Mouse (Mus musculus) thymus, adult 2 months (tissue): ENCODE measurements around the gene Dock9.

ENCODE experiments used
- CTCF ChIP-seq: fragments of 200-500 bp; IDR thresholded peaks from 2 replicates; pipeline ENCODE4 v1.5.1; 2012; ENCODE audit warnings: mild to moderate bottlenecking, control low read depth, low read length, moderate library complexity, borderline replicate concordance; ENCODE audit not compliant: control insufficient read depth, poor library complexity, insufficient read depth; ENCODE audit errors: extremely low read depth
- POLR2A ChIP-seq: fragments of 200-500 bp; IDR thresholded peaks from 2 replicates; pipeline ENCODE4 v1.6.1; 2012; ENCODE audit warnings: mild to moderate bottlenecking, low read length, control low read depth, moderate library complexity; ENCODE audit not compliant: control insufficient read depth, poor library complexity, insufficient read depth; ENCODE audit errors: extremely low read depth

DNA sequence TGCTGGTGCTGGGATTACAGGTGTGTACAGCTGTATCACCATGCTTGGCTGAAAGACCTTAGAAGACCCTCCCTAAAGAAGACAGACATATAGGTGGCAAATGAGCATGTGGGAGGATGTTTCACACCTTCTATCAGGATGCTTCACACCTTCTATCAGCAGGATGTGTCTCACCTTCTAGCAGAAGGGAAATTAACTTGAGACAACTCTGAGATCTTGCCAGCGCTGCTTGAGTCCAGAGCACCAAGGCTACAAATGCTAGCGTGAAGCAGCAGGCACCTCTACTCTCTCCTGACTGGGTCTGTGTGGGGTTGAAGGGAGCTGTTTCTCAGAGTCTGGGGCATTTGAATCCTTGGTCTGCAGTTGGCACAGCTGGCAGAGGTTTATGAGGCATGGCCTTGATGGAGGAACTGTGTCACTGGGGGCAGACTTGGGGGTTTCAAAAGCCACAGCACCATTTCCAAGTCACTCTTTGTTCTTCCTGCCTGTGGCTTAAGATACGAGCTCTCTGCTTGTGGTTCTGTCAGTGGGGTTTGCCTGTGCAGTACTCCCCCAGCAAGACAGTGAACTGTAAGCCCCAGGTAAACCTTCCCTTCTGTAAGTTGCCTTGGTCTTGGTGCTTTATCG is 32.3 kb upstream of the Dock9 start:
- TF ChIP-seq CTCF (no peak), POLR2A (no peak)
